Mouse (Mus musculus) kidney, postnatal 0 days (tissue): ENCODE data around the gene Ly6g. TPM values are rescaled to one million over a fixed set of nuclear protein-coding genes. Genes with fewer than 3 reads are reported as not detected.
"Not testable (repeated sequence)": the region's sequence is repeated elsewhere in the genome, so short reads cannot be mapped to it uniquely, and the experiment has no call there.

Experiments
- ATAC-seq: fragments of 200-750 bp; cut with Nextera tagmentation; replicated peaks from 2 replicates; pipeline ENCODE4 v1.8.0; 2017; ENCODE audit warnings: low read depth, moderate number of reproducible peaks, moderate TSS enrichment, moderate library complexity; ENCODE audit not compliant: low FRiP score
- DNase-seq: peaks from one replicate; pipeline ENCODE4 v3.0.0-alpha.2; 2016; ENCODE audit warnings: low spot score
- H3K27ac ChIP-seq: fragments of 300-500 bp; sonication (generic); 2 replicates; pipeline ENCODE4 v1.5.1; 2014; ENCODE audit warnings: mild to moderate bottlenecking
- H3K27me3 ChIP-seq: fragments of 300-500 bp; sonication (generic); 2 replicates; pipeline ENCODE4 v1.6.1; 2014; ENCODE audit warnings: low read length, mixed read lengths; ENCODE audit not compliant: insufficient read depth
- H3K36me3 ChIP-seq: fragments of 300-500 bp; sonication (generic); 2 replicates; pipeline ENCODE4 v1.6.1; 2014; ENCODE audit warnings: low read length, mixed read lengths; ENCODE audit not compliant: insufficient read depth
- H3K4me1 ChIP-seq: fragments of 300-500 bp; sonication (generic); replicated peaks from 2 replicates; pipeline ENCODE4 v1.6.1; 2014; ENCODE audit warnings: antibody characterized with exemption, low read length, mixed read lengths; ENCODE audit not compliant: insufficient read depth
- H3K4me2 ChIP-seq: fragments of 300-500 bp; sonication (generic); 2 replicates; pipeline ENCODE4 v1.6.1; 2014; ENCODE audit warnings: mild to moderate bottlenecking, low read length, moderate library complexity, mixed read lengths
- H3K4me3 ChIP-seq: fragments of 300-500 bp; sonication (generic); replicated peaks from 2 replicates; pipeline ENCODE4 v1.5.1; 2014; ENCODE audit warnings: low read depth, low read length
- H3K9ac ChIP-seq: fragments of 300-500 bp; sonication (generic); 2 replicates; pipeline ENCODE4 v1.6.1; 2014; ENCODE audit warnings: low read depth, low read length
- H3K9me3 ChIP-seq: fragments of 300-500 bp; sonication (generic); replicated peaks from 2 replicates; pipeline ENCODE4 v1.6.1; 2016; ENCODE audit warnings: low read length, inconsistent platforms, mixed read lengths
- CTCF ChIP-seq: IDR thresholded peaks from 2 replicates; pipeline ENCODE4 v1.5.1; 2016; ENCODE audit warnings: antibody characterized with exemption, low read depth, mild to moderate bottlenecking, moderate library complexity
- WGBS: fragments of 180-500 bp; shearing (Covaris S2); extraction: QIAGEN DNeasy Blood & Tissue Kit; methylation state at CpG from one replicate; pipeline ENCODE4 v1.1.7; 2014; 5-methylcytosine and 5-hydroxymethylcytosine counted together
- polyA plus RNA-seq: library from polyadenylated mRNA; unstranded; fragments of >200 nt; fragmentation: Nextera tagmentation; extraction: Ambion mirVana; gene quantifications from 2 replicates; pipeline ENCODE4 v1.2.1, GENCODE M21; 2015

The Ly6g gene
- polyA plus RNA-seq, 1 experiment from 2014 or later = 0.57 TPM

- H3K27ac ChIP-seq, H3K9me3 ChIP-seq, H3K4me3 ChIP-seq, H3K9ac ChIP-seq, H3K4me1 ChIP-seq, DNase-seq, H3K27me3 ChIP-seq, H3K4me2 ChIP-seq, H3K36me3 ChIP-seq, ATAC-seq: not testable (repeated sequence)
- WGBS = 69% methylated on average over 3 of the region's 3 CpGs
These were observed 17.3 kb upstream of the Ly6g start for GRCm38 (mm10) chr15:75137739-75138138.

GRCm38 (mm10) chr15:75141812-75142360 is 13.2 kb upstream of the Ly6g start:
- H3K9me3 ChIP-seq, H3K27ac ChIP-seq, H3K9ac ChIP-seq, H3K4me2 ChIP-seq, H3K4me3 ChIP-seq, H3K36me3 ChIP-seq, H3K27me3 ChIP-seq, ATAC-seq, H3K4me1 ChIP-seq: not testable (repeated sequence)
- peak; percentile 21 for DNase-seq
- peak; percentile 65 for TF ChIP-seq CTCF
- WGBS = 41% methylated on average over 6 of the region's 6 CpGs

- no peak overlapping the region for H3K4me2 ChIP-seq
- no peaks in the 10 kb centered on the region for H3K27me3 ChIP-seq
- no peak overlapping the region for H3K9ac ChIP-seq
- H3K4me1 ChIP-seq = no peaks in the 10 kb centered on the region
- H3K9me3 ChIP-seq = no peaks in the 10 kb centered on the region
- peak; percentile 71 for TF ChIP-seq CTCF
- no peak for ATAC-seq
- H3K4me3 ChIP-seq = no peak overlapping the region
- peak; percentile 43 for DNase-seq
- WGBS = 57% methylated on average over 3 of the region's 3 CpGs
- no peaks in the 10 kb centered on the region for H3K36me3 ChIP-seq
- H3K27ac ChIP-seq = no peak overlapping the region
These were observed 11.3 kb upstream of the Ly6g start for GRCm38 (mm10) chr15:75143735-75144134.

- no peak overlapping the region for H3K9ac ChIP-seq
- H3K27ac ChIP-seq = no peak overlapping the region
- no peak for DNase-seq
- TF ChIP-seq CTCF = no peak
- H3K4me3 ChIP-seq = no peak overlapping the region
- H3K9me3 ChIP-seq = no peaks in the 10 kb centered on the region
- no peak for ATAC-seq
- no peaks in the 10 kb centered on the region for H3K27me3 ChIP-seq
- no peak overlapping the region for H3K4me2 ChIP-seq
- no peaks in the 10 kb centered on the region for H3K36me3 ChIP-seq
- H3K4me1 ChIP-seq = no peaks in the 10 kb centered on the region
These were observed 2.0 kb upstream of the Ly6g start for GRCm38 (mm10) chr15:75153087-75153486.

GRCm38 (mm10) chr15:75157646-75158045 is 2.6 kb downstream of the Ly6g start:
- Histone ChIP-seq H3K27ac (no peak overlapping the region), H3K36me3 (no peaks in the 10 kb centered on the region), H3K9me3 (no peaks in the 10 kb centered on the region), H3K4me2 (no peak overlapping the region), H3K27me3 (no peaks in the 10 kb centered on the region), H3K4me3 (no peak overlapping the region), H3K9ac (no peak overlapping the region), H3K4me1 (no peaks in the 10 kb centered on the region)
- DNase-seq = no peak
- no peak for ATAC-seq
- TF ChIP-seq CTCF = no peak
- WGBS = 38% methylated on average over 1 of the region's 1 CpGs

GRCm38 (mm10) chr15:75175506-75175905 is 20.5 kb downstream of the Ly6g start:
- H3K4me1 ChIP-seq = no peaks in the 10 kb centered on the region
- no peak overlapping the region for H3K4me3 ChIP-seq
- H3K9me3 ChIP-seq = no peaks in the 10 kb centered on the region
- peak; percentile 82 for TF ChIP-seq CTCF
- no peaks in the 10 kb centered on the region for H3K36me3 ChIP-seq
- no peak overlapping the region for H3K27ac ChIP-seq
- 61% methylated on average over 1 of the region's 1 CpGs for WGBS
- no peak overlapping the region for H3K4me2 ChIP-seq
- H3K9ac ChIP-seq = no peak overlapping the region
- peak; percentile 60 for DNase-seq
- no peak for ATAC-seq
- no peaks in the 10 kb centered on the region for H3K27me3 ChIP-seq

GRCm38 (mm10) chr15:75186291-75186690 is 31.3 kb downstream of the Ly6g start:
- H3K9ac ChIP-seq = no peak overlapping the region
- H3K4me1 ChIP-seq = no peaks in the 10 kb centered on the region
- no peak for DNase-seq
- TF ChIP-seq CTCF = no peak
- H3K27ac ChIP-seq = no peak overlapping the region
- no peak overlapping the region for H3K4me2 ChIP-seq
- no peaks in the 10 kb centered on the region for H3K9me3 ChIP-seq
- ATAC-seq = no peak
- 19% methylated on average over 2 of the region's 2 CpGs for WGBS
- no peaks in the 10 kb centered on the region for H3K27me3 ChIP-seq
- H3K36me3 ChIP-seq = no peaks in the 10 kb centered on the region
- no peak overlapping the region for H3K4me3 ChIP-seq
